Mouse (Mus musculus): ENCODE results near the gene Cngb1.
"Not testable (repeated sequence)": the region's sequence is repeated elsewhere in the genome, so short reads cannot be mapped to it uniquely, and the experiment has no call there.

Cngb1 gene

GRCm38 (mm10) chr8:95249847-95250246 is 56.5 kb downstream of the Cngb1 start:
- DNase-seq (ENCODE audit: low read depth in 2 of 2, low spot score in 2 of 2): peak; percentile 41 to 54

- peak; percentile 28 to 56 for DNase-seq (ENCODE audit: low read depth in 2 of 2, low spot score in 2 of 2)
Observed at GRCm38 (mm10) chr8:95247277-95247676, 59.1 kb downstream of the Cngb1 start.

- DNase-seq (ENCODE audit: low read depth in 2 of 2, low spot score in 2 of 2): peak; percentile 71 to 84
Observed at GRCm38 (mm10) chr8:95245180-95245579, 61.2 kb downstream of the Cngb1 start.

- DNase-seq (ENCODE audit: low read depth in 2 of 2, low spot score in 2 of 2): no peak
Observed at GRCm38 (mm10) chr8:95243853-95244252, 62.5 kb downstream of the Cngb1 start.

GRCm38 (mm10) chr8:95242826-95243571 is 63.4 kb downstream of the Cngb1 start:
- no peak for DNase-seq (ENCODE audit: low read depth in 2 of 2, low spot score in 2 of 2)

GRCm38 (mm10) chr8:95242099-95242825 is 64.1 kb downstream of the Cngb1 start:
- DNase-seq (ENCODE audit: low read depth in 2 of 2, low spot score in 2 of 2): no peak

- peak; percentile 75 to 81 for DNase-seq (ENCODE audit: low read depth in 2 of 2, low spot score in 2 of 2)
Observed at GRCm38 (mm10) chr8:95235683-95236082, 70.7 kb downstream of the Cngb1 start.

GRCm38 (mm10) chr8:95230086-95230485 is 76.3 kb downstream of the Cngb1 start:
- not testable (repeated sequence) for DNase-seq (ENCODE audit: low read depth in 2 of 2, low spot score in 2 of 2)

GRCm38 (mm10) chr8:95227151-95227468 is 79.3 kb downstream of the Cngb1 start:
- DNase-seq (ENCODE audit: low read depth in 2 of 2, low spot score in 2 of 2): no peak

- DNase-seq (ENCODE audit: low read depth in 2 of 2, low spot score in 2 of 2): no peak
Observed at GRCm38 (mm10) chr8:95226251-95227150, 79.9 kb downstream of the Cngb1 start.

- DNase-seq (ENCODE audit: low read depth in 2 of 2, low spot score in 2 of 2): no peak
Observed at GRCm38 (mm10) chr8:95223969-95224368, 82.4 kb downstream of the Cngb1 start.

- DNase-seq (ENCODE audit: low read depth in 2 of 2, low spot score in 2 of 2): no peak
Observed at GRCm38 (mm10) chr8:95221045-95221444, 85.3 kb downstream of the Cngb1 start.

GRCm38 (mm10) chr8:95220571-95220998 is 85.8 kb downstream of the Cngb1 start:
- no peak for DNase-seq (ENCODE audit: low read depth in 2 of 2, low spot score in 2 of 2)

GRCm38 (mm10) chr8:95219623-95220022 is 86.8 kb downstream of the Cngb1 start:
- no peak for DNase-seq (ENCODE audit: low read depth in 2 of 2, low spot score in 2 of 2)

GRCm38 (mm10) chr8:95215709-95216360 is 90.5 kb downstream of the Cngb1 start:
- no peak for DNase-seq (ENCODE audit: low read depth in 2 of 2, low spot score in 2 of 2)

GRCm38 (mm10) chr8:95209924-95210323 is 96.5 kb downstream of the Cngb1 start:
- no peak for DNase-seq (ENCODE audit: low read depth in 2 of 2, low spot score in 2 of 2)

- no peak for DNase-seq (ENCODE audit: low read depth in 2 of 2, low spot score in 2 of 2)
Observed at GRCm38 (mm10) chr8:95205946-95206345, 100.4 kb downstream of the Cngb1 start.

GRCm38 (mm10) chr8:95204039-95204380 is 102.4 kb downstream of the Cngb1 start:
- DNase-seq (ENCODE audit: low read depth in 2 of 2, low spot score in 2 of 2): peak; percentile 50 to 65

- DNase-seq (ENCODE audit: low read depth in 2 of 2, low spot score in 2 of 2): no peak
Observed at GRCm38 (mm10) chr8:95203326-95204038, 102.9 kb downstream of the Cngb1 start.

- no peak for DNase-seq (ENCODE audit: low read depth in 2 of 2, low spot score in 2 of 2)
Observed at GRCm38 (mm10) chr8:95202649-95203275, 103.6 kb downstream of the Cngb1 start, which contains the start of gene Kifc3. Kifc3 (minus strand) TSS chr8:95202812.
